Mouse (Mus musculus) testis, postnatal 10 days (tissue): Measurements from ENCODE around the gene Wdr66.

Experiments
- DNase-seq: peaks from one replicate; pipeline ENCODE4 v3.0.0; 2021; ENCODE audit warnings: low spot score

Wdr66 gene

GRCm38 (mm10) chr5:123270917-123271316 lies 19.0 kb downstream of the Wdr66 start:
- no peak for DNase-seq

GRCm38 (mm10) chr5:123272927-123273326 lies 21.0 kb downstream of the Wdr66 start:
- DNase-seq, result no peak

- no peak for DNase-seq
Observed at GRCm38 (mm10) chr5:123276636-123277341, 24.9 kb downstream of the Wdr66 start.

DNA sequence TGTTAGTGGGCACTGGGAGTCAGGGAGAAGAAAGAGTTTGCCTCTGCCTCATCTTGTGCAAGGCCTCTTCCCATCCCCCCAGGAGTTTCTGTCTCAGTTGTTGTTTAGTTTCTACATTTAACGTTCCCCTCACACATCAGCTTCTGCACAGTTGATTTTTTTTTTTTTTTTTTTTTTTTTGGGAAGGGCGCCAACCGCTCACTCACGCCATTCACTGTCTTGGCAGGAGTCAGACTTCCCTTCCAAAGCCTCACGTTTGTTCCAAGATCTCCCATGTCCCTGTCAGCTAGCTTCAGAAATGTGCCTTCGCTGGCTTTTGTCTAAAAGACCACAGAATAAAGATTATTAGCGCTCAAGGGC lies 25.4 kb downstream of the Wdr66 start:
- no peak for DNase-seq

DNA sequence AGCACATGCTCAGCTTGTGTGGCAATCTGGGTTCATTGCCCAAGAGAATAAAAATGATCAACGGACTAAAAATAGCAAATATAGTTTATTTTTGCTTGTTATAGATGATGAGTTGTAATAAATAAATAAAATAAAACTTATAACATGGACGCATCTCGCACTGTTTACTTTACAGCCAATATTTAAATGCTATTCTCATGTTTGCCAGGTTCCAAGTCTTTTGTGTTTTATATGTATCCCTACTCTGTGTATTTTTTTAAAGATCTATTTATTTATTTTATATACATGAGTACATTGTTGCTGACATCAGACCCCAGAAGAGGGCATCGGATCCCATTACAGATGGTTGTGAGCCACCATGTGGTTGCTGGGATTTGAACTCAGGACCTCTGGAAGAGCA lies 25.8 kb downstream of the Wdr66 start:
- no peak for DNase-seq

- DNase-seq, result no peak
Observed at GRCm38 (mm10) chr5:123279248-123279647, 27.3 kb downstream of the Wdr66 start.

GRCm38 (mm10) chr5:123281336-123282136 lies 29.6 kb downstream of the Wdr66 start:
- DNase-seq, result no peak

GRCm38 (mm10) chr5:123285174-123285573 lies 33.3 kb downstream of the Wdr66 start:
- peak; percentile 69 for DNase-seq

DNA sequence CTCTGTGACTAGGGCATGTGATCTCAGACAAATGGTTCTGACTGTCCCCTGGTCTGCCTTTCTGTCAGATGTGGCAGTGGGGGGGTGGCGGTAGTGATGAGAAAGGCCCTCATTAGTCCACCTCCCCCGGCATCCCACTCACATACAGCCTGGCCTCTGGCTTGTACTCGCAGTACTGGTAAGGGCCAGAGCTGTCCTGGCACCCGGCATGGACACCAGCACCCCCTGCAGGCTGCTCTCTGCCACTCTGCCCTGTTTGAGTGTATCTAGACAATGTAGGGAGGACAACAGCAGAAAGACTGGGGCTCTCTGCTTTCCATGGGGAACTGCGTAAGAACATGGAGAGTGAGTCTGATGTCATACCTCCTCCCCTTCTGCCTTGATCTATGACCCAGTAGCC lies 36.2 kb downstream of the Wdr66 start:
- DNase-seq, result no peak

DNA sequence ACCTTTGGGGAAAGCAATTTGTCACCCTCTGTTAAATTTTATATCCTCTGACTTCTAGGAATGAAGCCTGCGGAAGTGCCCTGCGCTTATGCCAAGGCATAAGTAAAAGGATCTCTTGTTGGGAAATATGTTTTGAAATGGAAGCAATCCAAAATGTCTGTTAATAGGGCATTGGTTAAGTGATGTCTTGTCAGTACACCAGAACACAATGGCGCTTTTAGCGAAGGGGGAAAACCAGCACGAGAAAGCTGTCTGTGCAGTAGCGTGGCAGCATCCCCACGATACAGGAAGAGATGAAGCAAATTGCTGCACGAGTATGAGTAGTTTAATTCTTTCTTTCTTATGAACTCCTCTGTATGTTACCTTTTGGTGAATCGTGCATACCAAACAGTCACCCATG lies 42.8 kb downstream of the Wdr66 start:
- DNase-seq, result no peak

- DNase-seq, result no peak
Observed at GRCm38 (mm10) chr5:123296224-123296806, 44.4 kb downstream of the Wdr66 start.

DNA sequence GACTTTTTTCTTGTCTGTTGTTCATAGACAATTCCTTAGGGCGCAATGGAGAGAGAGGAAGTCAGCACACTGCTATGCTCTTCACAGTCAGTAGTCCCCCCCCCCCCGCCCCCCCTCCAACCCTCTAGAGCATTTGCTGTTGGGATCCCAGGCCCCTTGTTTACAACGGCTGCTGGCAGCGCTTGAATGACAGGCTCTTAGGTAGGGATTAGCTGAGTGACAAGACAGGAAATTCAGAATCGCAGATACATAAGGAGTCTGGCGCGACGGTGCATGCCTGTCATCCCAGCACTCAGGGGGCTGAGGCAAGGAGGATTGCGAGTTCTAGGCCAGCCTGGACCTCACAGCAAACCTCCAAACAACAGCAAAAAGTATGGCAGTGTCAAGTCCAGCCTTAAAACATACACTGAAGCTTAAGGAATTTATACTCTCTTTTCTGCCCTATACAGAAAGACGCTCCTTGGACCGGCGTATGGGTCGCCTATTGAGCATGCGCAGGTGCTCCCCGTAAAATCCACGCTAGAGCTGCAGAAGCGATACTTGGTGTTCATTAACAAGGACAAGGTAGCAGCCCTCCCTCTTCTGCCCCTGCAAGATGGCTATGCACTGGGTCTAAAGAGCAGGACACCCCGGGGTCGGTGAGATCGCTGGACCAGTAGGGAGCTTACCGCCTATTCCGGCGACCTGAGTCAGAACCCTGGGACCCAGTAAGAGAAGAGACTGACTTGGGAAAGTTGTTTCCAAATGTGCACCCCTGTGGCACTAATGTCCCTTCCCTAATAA lies 45.3 kb downstream of the Wdr66 start:
- no peak for DNase-seq

- no peak for DNase-seq
Observed at GRCm38 (mm10) chr5:123297830-123298229, 45.9 kb downstream of the Wdr66 start.

GRCm38 (mm10) chr5:123298526-123298925 lies 46.6 kb downstream of the Wdr66 start:
- no peak for DNase-seq

DNA sequence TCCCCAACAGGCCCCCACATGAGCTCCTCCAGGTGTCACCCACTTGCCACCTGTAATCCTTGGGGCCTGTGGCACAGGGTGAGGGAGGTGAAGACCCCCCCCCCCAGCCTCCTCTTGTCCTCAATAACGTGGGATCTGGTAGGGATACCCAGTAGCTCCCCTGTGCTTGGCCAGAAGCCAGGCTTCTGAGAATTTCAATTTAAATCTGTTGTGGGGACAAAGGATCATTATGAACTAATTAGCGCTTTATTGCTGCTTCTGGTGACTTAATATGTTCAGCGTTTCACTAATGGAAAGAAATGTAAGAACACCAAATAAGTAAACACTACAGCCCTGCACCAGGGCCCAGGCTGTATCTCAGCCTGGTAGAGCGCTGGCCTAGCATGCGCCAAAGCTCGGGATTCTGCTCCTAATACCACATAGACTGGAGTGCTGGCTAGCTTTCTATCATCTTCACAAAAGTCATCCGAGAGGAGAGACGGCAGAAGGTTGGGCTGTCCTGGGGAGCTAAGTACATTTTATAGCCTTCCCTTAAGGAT lies 48.7 kb downstream of the Wdr66 start:
- no peak for DNase-seq

GRCm38 (mm10) chr5:123301780-123302521 lies 50.0 kb downstream of the Wdr66 start:
- no peak for DNase-seq

- DNase-seq, result no peak
Observed at GRCm38 (mm10) chr5:123307630-123308282, 55.9 kb downstream of the Wdr66 start.

GRCm38 (mm10) chr5:123309816-123310215 lies 57.9 kb downstream of the Wdr66 start:
- no peak for DNase-seq

GRCm38 (mm10) chr5:123310221-123310620 lies 58.3 kb downstream of the Wdr66 start:
- DNase-seq, result no peak

DNA sequence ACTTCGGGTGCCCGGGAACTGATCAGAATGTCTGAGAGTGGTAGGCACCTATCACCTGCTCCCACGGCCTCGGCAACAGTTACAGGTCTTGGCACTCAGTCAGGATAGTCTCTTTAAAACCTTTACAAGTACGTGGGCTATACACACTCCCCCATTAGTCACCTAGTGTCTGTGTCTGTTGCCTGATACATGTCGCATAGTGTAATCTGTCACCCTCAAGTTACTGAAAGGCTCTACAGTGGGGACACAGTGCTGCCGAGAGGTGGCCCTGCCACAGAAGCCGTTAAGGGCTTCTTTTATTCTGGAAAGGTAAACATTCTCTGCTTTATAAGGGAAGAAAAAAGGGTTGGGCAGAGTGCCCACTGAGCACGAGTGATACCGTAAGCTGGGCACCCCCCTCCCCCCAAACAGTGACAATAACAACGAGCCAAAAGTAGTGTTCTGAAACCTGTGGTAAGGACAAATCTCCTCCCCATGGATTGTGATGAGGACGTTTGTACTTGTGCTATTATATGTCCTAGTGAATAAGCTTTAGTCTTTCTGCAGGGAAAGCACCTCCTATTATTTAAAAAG lies 61.2 kb downstream of the Wdr66 start:
- no peak for DNase-seq
